Mouse (Mus musculus): ENCODE data around the gene Hnf1a. TPM values are rescaled to one million over a fixed set of nuclear protein-coding genes. Genes with fewer than 3 reads are reported as not detected.
A peak's percentile ranks its signal among the peaks of the same experiment; 100 is the strongest.

Hnf1a gene
- polyA plus RNA-seq, 1 experiment from 2014 or later, result 13.9 TPM

DNA sequence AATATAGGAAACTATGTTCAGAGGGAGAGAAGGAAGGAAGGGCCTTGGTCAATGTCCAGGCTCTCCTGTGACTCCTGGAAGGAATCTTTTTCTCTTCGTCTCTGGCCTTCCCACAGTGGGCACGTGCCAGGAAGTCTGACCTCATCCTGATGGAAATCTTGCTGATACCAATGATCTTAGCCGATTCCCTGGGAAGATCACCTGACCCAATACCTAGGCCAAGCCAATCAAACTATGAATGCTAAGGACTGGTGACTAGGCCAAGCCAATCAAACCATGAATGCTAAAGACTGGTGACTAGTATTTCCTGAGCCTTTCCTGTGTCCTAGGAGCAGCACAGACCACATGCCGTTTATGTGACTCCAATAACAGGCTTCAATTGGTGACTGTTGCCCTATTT, 57.2 kb downstream of the Hnf1a start:
- no peaks in the 10 kb centered on the region for H3K9me3 ChIP-seq (replicated peaks)
- H3K4me3 ChIP-seq (replicated peaks), result no peak overlapping the region
- no peaks in the 10 kb centered on the region for H3K27me3 ChIP-seq
- H3K36me3 ChIP-seq, result no peaks in the 10 kb centered on the region
- H3K4me2 ChIP-seq, result no peak overlapping the region
- peaks cover 3% of the 10 kb centered on the region; the same call in 1 of the 2 replicates for H3K4me1 ChIP-seq
- WGBS, result 72% methylated on average over 4 of the region's 4 CpGs
- ATAC-seq (replicated peaks; ENCODE audit: low FRiP score), result no peak
- H3K9ac ChIP-seq, result no peak overlapping the region
- H3K27ac ChIP-seq, result no peak overlapping the region

DNA sequence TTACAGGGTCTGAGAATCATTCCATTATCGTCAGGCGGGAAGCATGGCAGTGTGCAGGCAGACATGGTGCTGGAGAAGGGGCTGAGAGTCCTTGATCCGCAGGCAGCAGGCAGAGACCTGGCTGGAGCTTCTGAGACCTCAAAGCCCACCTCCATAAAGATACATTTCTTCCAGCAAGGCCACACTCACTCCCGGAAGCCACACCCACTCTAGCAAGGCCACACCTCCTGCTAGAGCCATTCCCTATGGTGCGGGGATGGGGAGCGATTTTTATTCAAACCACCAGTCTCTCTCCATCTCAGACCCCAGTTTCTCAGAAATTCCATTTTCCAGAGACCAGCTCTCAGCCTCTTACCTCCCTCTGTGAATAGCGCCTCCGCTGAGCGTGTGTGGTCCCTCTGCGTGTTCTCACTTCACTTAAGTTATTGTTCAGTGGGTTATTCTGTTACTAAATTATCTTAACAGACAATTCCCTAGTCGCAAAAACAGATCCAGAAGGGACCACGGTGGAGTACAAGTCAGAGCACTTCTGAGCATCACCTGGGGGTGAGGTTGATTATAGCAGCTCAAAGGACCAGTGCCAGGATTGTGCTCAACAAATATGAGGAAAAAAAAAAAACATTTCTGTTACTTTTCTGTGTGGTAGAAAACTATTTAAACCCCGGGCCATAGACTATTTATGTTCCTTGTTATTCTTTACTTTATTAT, 62.1 kb downstream of the Hnf1a start:
- H3K4me1 ChIP-seq, result peaks cover 4% of the 10 kb centered on the region; the same call in 1 of the 2 replicates
- H3K4me2 ChIP-seq, result peak overlapping the region; percentile 29; the same call in 1 of the 2 replicates
- no peak overlapping the region for H3K9ac ChIP-seq
- no peak for ATAC-seq (replicated peaks; ENCODE audit: low FRiP score)
- H3K9me3 ChIP-seq (replicated peaks), result 0 out of 2 replicates have a peak, but pooled peaks cover 3% of the 10 kb centered on the region
- H3K27me3 ChIP-seq, result no peaks in the 10 kb centered on the region
- no peaks in the 10 kb centered on the region for H3K36me3 ChIP-seq
- WGBS, result 55% methylated on average over 13 of the region's 13 CpGs
- no peak overlapping the region for H3K4me3 ChIP-seq (replicated peaks)
- no peak overlapping the region for H3K27ac ChIP-seq

DNA sequence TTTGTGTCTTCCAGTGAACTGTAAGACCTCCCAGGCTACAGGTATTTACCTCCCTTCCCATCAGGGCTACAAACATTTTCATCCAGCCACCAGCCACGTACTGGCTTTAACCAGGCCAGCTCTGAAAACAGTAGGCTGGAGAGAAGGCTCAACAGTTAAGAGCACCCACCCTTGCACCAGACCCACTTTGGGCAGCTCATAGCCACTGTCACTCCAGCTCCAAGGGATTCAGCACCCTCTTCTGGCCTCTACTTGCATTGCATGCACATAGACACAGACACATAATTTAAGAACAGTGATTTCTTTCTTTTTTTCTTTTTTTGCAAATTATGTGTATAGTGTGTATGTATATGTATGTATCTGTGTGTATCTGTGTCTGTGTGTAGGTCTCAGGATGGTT, 68.5 kb downstream of the Hnf1a start:
- no peak for ATAC-seq (replicated peaks; ENCODE audit: low FRiP score)
- Histone ChIP-seq H3K9ac (no peak overlapping the region), H3K4me1 (peaks cover 7% of the 10 kb centered on the region), H3K36me3 (no peaks in the 10 kb centered on the region), H3K4me2 (no peak overlapping the region), H3K9me3 (replicated peaks) (0 out of 2 replicates have a peak, but pooled peaks cover 3% of the 10 kb centered on the region), H3K4me3 (replicated peaks) (no peak overlapping the region), H3K27me3 (no peaks in the 10 kb centered on the region; the same call in 1 of the 2 replicates), H3K27ac (no peak overlapping the region)
- WGBS, result 45% methylated on average over 1 of the region's 1 CpGs

Other genes with a start within 250 kb of the Hnf1a start
- gene Ankrd13a, start 196.4 kb downstream of the Hnf1a start, polyA plus RNA-seq (2015; fragmentation: Nextera tagmentation; extraction: Ambion mirVana), result 45.3 and 49.8 TPM in 2 replicates
- gene Git2, start 195.6 kb downstream of the Hnf1a start, polyA plus RNA-seq (2015; fragmentation: Nextera tagmentation; extraction: Ambion mirVana), result 42.0 and 45.5 TPM in 2 replicates
- gene 1500011B03Rik, start 147.6 kb downstream of the Hnf1a start, polyA plus RNA-seq (2015; fragmentation: Nextera tagmentation; extraction: Ambion mirVana), result 102 and 105 TPM in 2 replicates
- not detected in 2 replicates for gene 4930519G04Rik, start 117.4 kb downstream of the Hnf1a start, polyA plus RNA-seq (2015; fragmentation: Nextera tagmentation; extraction: Ambion mirVana)
- gene Gm9936, start 112.4 kb downstream of the Hnf1a start, polyA plus RNA-seq (2015; fragmentation: Nextera tagmentation; extraction: Ambion mirVana), result 0.06 TPM in 1 of 2 replicates, not detected in the other
- 4.2 and 6.2 TPM in 2 replicates for gene Oasl2, start 74.2 kb downstream of the Hnf1a start, polyA plus RNA-seq (2015; fragmentation: Nextera tagmentation; extraction: Ambion mirVana)
- gene Oasl1, start 47.9 kb downstream of the Hnf1a start, polyA plus RNA-seq (2015; fragmentation: Nextera tagmentation; extraction: Ambion mirVana), result 1.6 and 2.0 TPM in 2 replicates
- gene 2210016L21Rik, start 28.9 kb downstream of the Hnf1a start, polyA plus RNA-seq (2015; fragmentation: Nextera tagmentation; extraction: Ambion mirVana), result 62.8 and 68.0 TPM in 2 replicates
- gene Sppl3, start 40.0 kb upstream of the Hnf1a start, polyA plus RNA-seq (2015; fragmentation: Nextera tagmentation; extraction: Ambion mirVana), result 13.6 and 14.8 TPM in 2 replicates
- 33.0 and 34.2 TPM in 2 replicates for gene Gm10401, start 127.2 kb upstream of the Hnf1a start, polyA plus RNA-seq (2015; fragmentation: Nextera tagmentation; extraction: Ambion mirVana)
- 85.1 and 94.7 TPM in 2 replicates for gene Acads, start 148.3 kb upstream of the Hnf1a start, polyA plus RNA-seq (2015; fragmentation: Nextera tagmentation; extraction: Ambion mirVana)
- 43.7 and 48.1 TPM in 2 replicates for gene Unc119b, start 163.9 kb upstream of the Hnf1a start, polyA plus RNA-seq (2015; fragmentation: Nextera tagmentation; extraction: Ambion mirVana)
- gene Mlec, start 187.1 kb upstream of the Hnf1a start, polyA plus RNA-seq (2015; fragmentation: Nextera tagmentation; extraction: Ambion mirVana), result 84.7 and 97.3 TPM in 2 replicates
- gene Cabp1, start 223.3 kb upstream of the Hnf1a start, polyA plus RNA-seq (2015; fragmentation: Nextera tagmentation; extraction: Ambion mirVana), result 1.7 TPM in 2 replicates